Comparison of ENCODE assay signal across 24 mouse cellular contexts in genomic region chr17:36990630-36991029, GRCm38 (mm10). TPM values are rescaled to one million over a fixed set of nuclear protein-coding genes. Genes with fewer than 3 reads are reported as not detected.
"Had no signal": no experiment of that assay in that cellular context is flagged by ENCODE, and none has a peak within 500 bp of the region (broad histone marks: within the 10 kb centered on the region; RNA-seq: fewer than 3 reads in every experiment).

No protein-coding gene starts in this region.

RNA-seq across cellular contexts. Expression of gene H2-M5, which starts 1.3 kb away (rescaled TPM):
- total RNA-seq: gastrocnemius, postnatal 25 days; granulocyte monocyte progenitor cell, adult 5-6 weeks; heart, adult 18-20 months; heart, postnatal 25 days; liver, adult 2 months had no signal
- polyA plus RNA-seq: large intestine, adult 2 months; liver, adult 2 months had no signal

RNA-seq across cellular contexts. Expression of gene 2410137M14Rik, which starts 9.6 kb away (rescaled TPM):
- total RNA-seq: gastrocnemius, postnatal 10 days; gastrocnemius, postnatal 25 days; gastrocnemius, postnatal 4 days; granulocyte monocyte progenitor cell, adult 5-6 weeks; heart, postnatal 10 days; heart, postnatal 4 days; layer of hippocampus, adult 18-20 months; layer of hippocampus, postnatal 14 days; layer of hippocampus, postnatal 36 days; liver, adult 2 months had no signal
- polyA plus RNA-seq: heart, embryonic 14.5 days; heart, embryonic 16.5 days; hindbrain, embryonic 10.5 days; intestine, embryonic 14.5 days; intestine, embryonic 16.5 days; kidney, embryonic 15.5 days; kidney, postnatal 0 days; large intestine, adult 2 months; limb, embryonic 11.5 days; limb, embryonic 13.5 days; liver, adult 2 months; liver, embryonic 12.5 days; liver, embryonic 14.5 days had no signal
